20 mouse cellular contexts compared by ENCODE assay signal in the genomic region with DNA sequence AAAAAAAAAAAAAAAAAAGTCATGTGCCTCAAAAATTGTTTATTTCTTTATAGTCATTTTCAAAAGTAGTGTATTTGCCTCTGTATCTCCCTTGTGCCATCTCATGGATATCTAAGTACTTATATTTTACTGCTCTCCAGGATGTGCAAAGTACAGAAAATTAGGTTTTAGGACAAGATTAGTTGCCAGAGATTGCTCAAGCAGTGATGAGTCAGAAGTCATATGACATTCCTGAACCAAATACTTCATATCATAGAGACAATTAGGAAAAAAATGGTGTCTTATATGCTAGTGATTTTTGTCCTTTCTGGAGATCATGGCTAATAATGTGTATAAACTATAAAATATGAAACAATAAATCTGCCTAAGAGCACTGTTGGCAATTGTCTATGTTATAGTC.
"Had no signal": no experiment of that assay in that cellular context is flagged by ENCODE, and none has a peak within 500 bp of the region (broad histone marks: within the 10 kb centered on the region; RNA-seq: fewer than 3 reads in every experiment).

No protein-coding gene starts in this region.

- H3K4me1 ChIP-seq: lung, embryonic 15.5 days; midbrain, embryonic 12.5 days; neural tube, embryonic 15.5 days had no signal

- H3K27ac ChIP-seq: lung, embryonic 15.5 days; macrophage; midbrain, embryonic 12.5 days; neural tube, embryonic 13.5 days; neural tube, embryonic 15.5 days had no signal

- H3K4me3 ChIP-seq: lung, embryonic 15.5 days; megakaryocyte, embryonic 14.5 days; midbrain, embryonic 12.5 days; neural tube, embryonic 13.5 days; neural tube, embryonic 15.5 days had no signal

- H3K9ac ChIP-seq: liver, postnatal 0 days; lung, embryonic 15.5 days; midbrain, embryonic 12.5 days; neural tube, embryonic 13.5 days; neural tube, embryonic 15.5 days had no signal

- ATAC-seq: liver, postnatal 0 days; lung, postnatal 0 days had no signal

- H3K36me3 ChIP-seq: lung, embryonic 15.5 days; midbrain, embryonic 12.5 days; neural tube, embryonic 13.5 days; neural tube, embryonic 15.5 days had no signal

- H3K9me3 ChIP-seq: lung, embryonic 15.5 days; midbrain, embryonic 12.5 days; neural tube, embryonic 13.5 days; neural tube, embryonic 15.5 days had no signal

- H3K27me3 ChIP-seq: lung, embryonic 15.5 days; neural tube, embryonic 13.5 days; neural tube, embryonic 15.5 days had no signal

- DNase-seq: liver, postnatal 0 days; lung, adult 2 months; lung, postnatal 14 days; lung, postnatal 36 days; midbrain, embryonic 14.5 days; retina, postnatal 1 day; right cerebral cortex, adult 18-20 months; right cerebral cortex, postnatal 25 days; right cerebral cortex, postnatal 4 days; spleen, adult 18-20 months; thymus, adult 18-20 months; thymus, postnatal 14 days; thymus, postnatal 36 days had no signal

- H3K4me2 ChIP-seq: lung, embryonic 15.5 days; midbrain, embryonic 12.5 days; neural tube, embryonic 13.5 days; neural tube, embryonic 15.5 days had no signal
